Mouse (Mus musculus): Measurements from ENCODE around the gene Kcnj12. TPM values are rescaled to one million over a fixed set of nuclear protein-coding genes. Genes with fewer than 3 reads are reported as not detected.

Gene Kcnj12
- polyA plus RNA-seq, 1 experiment = not detected

DNA sequence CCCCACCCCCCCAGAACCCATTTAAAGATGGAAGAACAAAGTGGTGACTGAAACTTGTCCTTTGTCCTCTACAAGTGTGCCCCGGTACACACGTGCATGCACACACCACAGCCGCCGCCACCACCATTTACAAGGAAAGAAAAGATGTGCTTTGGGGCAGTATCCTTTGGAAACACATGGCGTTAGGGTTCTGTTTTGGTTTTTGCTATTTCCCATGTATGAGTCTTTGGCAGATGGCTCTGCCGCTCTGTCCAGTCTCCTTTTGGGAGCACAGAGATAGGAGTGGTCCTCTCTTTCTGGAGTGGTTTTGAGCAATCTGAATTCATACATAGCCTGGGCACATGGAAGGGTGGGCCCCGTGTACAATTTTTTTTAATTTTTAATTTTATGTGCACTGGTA, 8.8 kb downstream of the Kcnj12 start:
- H3K27me3 ChIP-seq (replicated peaks) = peaks cover 60% of the 10 kb centered on the region
- H3K4me3 ChIP-seq (replicated peaks) = no peak overlapping the region
- peaks cover 6% of the 10 kb centered on the region for H3K4me1 ChIP-seq
- TF ChIP-seq GATA1 (IDR thresholded peaks at IDR 0.05; ENCODE audit: borderline replicate concordance, low read length) (no peak), FLI1 (IDR thresholded peaks at IDR 0.05; ENCODE audit: low read length) (no peak)
- H3K9me3 ChIP-seq = no peaks in the 10 kb centered on the region
- H3K36me3 ChIP-seq (replicated peaks; ENCODE audit: low read length) = no peaks in the 10 kb centered on the region

DNA sequence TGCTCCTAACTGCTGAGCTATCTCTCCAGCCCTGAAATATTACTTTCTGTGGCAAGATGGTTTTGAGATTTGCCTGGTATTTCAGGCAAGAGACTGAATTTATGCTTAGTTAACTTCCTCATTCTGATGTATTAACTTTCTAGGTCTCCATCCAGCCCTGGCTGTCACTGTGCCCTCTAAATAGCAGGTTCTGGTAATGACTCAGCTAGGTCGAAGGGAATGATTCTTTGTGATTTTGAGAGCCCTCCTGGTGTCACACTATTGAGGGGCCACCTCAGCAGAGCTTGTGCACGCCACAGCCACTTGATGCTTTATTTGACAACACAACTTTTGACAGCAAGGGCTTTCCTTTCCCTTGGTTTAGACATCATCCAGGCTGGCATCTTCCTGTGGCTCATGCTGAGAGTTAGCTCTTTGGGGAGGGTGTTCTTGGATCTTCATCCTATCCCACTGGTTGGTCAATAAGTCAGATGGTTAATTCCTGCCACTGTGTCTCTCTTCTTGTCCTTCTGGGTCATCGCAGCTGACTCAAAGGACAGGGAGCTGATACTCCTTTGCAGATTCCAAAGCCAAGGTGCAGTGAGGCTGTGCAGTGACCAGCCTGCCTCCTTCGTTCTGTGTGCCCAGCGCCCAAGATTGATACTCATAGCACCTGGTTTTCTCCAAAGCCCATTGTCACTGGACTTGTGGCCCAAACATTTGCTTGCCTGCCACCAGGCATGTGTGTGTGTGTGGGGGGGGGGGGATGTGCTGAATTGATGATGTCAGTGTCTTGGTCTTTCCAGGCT, 9.5 kb downstream of the Kcnj12 start:
- Histone ChIP-seq H3K9me3 (no peaks in the 10 kb centered on the region), H3K36me3 (replicated peaks; ENCODE audit: low read length) (no peaks in the 10 kb centered on the region), H3K27me3 (replicated peaks) (peaks cover 53% of the 10 kb centered on the region), H3K4me3 (replicated peaks) (no peak overlapping the region), H3K4me1 (peaks cover 6% of the 10 kb centered on the region)
- no peak for TF ChIP-seq FLI1 (IDR thresholded peaks at IDR 0.05; ENCODE audit: low read length)
- TF ChIP-seq GATA1 (IDR thresholded peaks at IDR 0.05; ENCODE audit: borderline replicate concordance, low read length) = no peak

DNA sequence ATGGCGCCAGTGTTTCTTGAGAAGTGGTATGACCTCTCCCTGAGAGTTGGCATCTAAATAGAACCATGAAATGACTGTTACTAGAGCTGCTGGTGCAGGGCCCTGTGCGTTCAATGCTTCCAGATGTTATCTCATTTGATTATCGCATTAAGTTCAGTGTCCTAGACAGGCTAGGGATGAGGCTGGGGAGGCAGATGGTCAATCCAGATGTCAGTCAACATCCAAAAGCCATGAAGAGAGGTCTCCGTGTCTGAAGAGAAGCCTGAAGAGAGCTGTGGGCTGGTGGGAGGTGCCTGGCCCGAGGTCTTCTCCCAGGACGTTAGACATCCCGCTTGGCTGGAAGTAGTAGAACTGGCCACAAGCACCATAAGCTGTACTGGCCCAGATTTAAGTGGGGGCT, 10.1 kb downstream of the Kcnj12 start:
- Histone ChIP-seq H3K4me1 (peaks cover 6% of the 10 kb centered on the region), H3K36me3 (replicated peaks; ENCODE audit: low read length) (no peaks in the 10 kb centered on the region), H3K9me3 (no peaks in the 10 kb centered on the region), H3K27me3 (replicated peaks) (peaks cover 47% of the 10 kb centered on the region), H3K4me3 (replicated peaks) (no peak overlapping the region)
- no peak for TF ChIP-seq FLI1 (IDR thresholded peaks at IDR 0.05; ENCODE audit: low read length)

DNA sequence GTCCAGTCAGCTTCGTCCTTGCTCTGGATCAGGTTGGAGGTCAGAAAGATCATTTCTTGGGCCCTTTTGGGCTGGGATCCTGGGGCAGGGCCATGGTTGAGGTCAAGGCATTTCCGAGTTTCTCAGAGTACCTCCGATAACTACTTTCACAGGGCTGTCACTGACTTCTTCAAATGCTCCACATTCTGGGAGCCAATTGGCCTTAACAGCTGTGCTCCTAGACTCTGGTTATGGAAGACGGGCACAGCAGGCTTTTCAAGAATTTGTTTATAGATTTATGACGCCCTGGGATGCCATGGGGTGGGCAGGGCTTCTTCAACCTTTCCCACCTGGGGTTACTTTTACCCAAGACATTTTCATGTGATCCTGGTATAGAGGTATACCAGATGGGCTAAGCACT, 10.8 kb downstream of the Kcnj12 start:
- H3K9me3 ChIP-seq = no peaks in the 10 kb centered on the region
- H3K27me3 ChIP-seq (replicated peaks) = peaks cover 46% of the 10 kb centered on the region
- no peak overlapping the region for H3K4me3 ChIP-seq (replicated peaks)
- no peak for TF ChIP-seq GATA1 (IDR thresholded peaks at IDR 0.05; ENCODE audit: borderline replicate concordance, low read length)
- peaks cover 6% of the 10 kb centered on the region for H3K4me1 ChIP-seq
- H3K36me3 ChIP-seq (replicated peaks; ENCODE audit: low read length) = no peaks in the 10 kb centered on the region

DNA sequence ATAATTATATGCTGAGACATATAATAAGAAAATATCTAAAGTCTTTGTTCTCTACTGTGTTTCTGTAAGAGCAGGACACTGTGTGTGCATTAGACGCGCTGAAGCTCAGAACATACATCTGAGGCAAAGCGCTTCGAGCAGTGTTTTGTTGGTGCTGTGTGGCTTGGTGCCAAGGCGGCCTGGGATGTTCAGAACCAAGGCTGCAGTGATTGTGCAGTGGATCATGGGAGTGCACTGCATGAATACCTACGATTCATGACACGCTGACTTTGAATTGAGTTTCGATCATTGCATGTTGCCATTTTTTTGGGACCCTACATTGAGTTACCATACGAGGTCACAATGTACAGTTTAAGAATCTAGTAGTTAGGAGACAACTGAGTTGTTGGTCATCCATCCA, 14.3 kb downstream of the Kcnj12 start:
- no peaks in the 10 kb centered on the region for H3K4me1 ChIP-seq
- no peak overlapping the region for H3K4me3 ChIP-seq (replicated peaks)
- peaks cover 49% of the 10 kb centered on the region for H3K27me3 ChIP-seq (replicated peaks)
- TF ChIP-seq GATA1 (IDR thresholded peaks at IDR 0.05; ENCODE audit: borderline replicate concordance, low read length) = no peak
- TF ChIP-seq FLI1 (IDR thresholded peaks at IDR 0.05; ENCODE audit: low read length) = no peak
- no peaks in the 10 kb centered on the region for H3K9me3 ChIP-seq
- no peaks in the 10 kb centered on the region for H3K36me3 ChIP-seq (replicated peaks; ENCODE audit: low read length)

DNA sequence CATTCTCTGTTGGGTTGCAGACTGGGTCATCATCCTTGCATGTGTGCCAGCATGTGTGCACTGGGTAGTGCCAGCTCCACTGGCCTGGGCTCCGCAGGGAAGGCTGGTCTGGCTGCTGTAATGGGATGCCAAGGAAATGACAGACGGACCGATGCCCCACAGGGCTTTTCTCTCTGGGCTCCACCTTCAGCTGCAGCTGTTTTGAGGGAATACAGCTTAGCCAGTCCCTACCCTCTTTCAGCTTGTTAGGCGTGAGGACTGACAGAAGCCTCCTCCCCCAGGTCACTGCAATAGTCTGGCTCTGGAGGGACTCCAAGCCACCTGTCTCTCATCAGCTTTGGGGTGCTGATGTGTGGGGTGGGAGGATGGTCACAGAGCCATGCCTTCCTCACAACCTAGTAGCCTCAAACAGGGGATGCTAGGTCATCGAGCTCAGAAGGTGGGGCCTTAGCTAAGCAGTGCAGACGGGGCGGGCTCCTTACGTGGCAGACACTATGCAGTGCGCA, 16.0 kb downstream of the Kcnj12 start:
- H3K27me3 ChIP-seq (replicated peaks) = peaks cover 49% of the 10 kb centered on the region
- H3K4me1 ChIP-seq = peaks cover 10% of the 10 kb centered on the region
- TF ChIP-seq GATA1 (IDR thresholded peaks at IDR 0.05; ENCODE audit: borderline replicate concordance, low read length) (no peak), FLI1 (IDR thresholded peaks at IDR 0.05; ENCODE audit: low read length) (no peak)
- no peaks in the 10 kb centered on the region for H3K36me3 ChIP-seq (replicated peaks; ENCODE audit: low read length)
- H3K4me3 ChIP-seq (replicated peaks) = no peak overlapping the region
- H3K9me3 ChIP-seq = no peaks in the 10 kb centered on the region

DNA sequence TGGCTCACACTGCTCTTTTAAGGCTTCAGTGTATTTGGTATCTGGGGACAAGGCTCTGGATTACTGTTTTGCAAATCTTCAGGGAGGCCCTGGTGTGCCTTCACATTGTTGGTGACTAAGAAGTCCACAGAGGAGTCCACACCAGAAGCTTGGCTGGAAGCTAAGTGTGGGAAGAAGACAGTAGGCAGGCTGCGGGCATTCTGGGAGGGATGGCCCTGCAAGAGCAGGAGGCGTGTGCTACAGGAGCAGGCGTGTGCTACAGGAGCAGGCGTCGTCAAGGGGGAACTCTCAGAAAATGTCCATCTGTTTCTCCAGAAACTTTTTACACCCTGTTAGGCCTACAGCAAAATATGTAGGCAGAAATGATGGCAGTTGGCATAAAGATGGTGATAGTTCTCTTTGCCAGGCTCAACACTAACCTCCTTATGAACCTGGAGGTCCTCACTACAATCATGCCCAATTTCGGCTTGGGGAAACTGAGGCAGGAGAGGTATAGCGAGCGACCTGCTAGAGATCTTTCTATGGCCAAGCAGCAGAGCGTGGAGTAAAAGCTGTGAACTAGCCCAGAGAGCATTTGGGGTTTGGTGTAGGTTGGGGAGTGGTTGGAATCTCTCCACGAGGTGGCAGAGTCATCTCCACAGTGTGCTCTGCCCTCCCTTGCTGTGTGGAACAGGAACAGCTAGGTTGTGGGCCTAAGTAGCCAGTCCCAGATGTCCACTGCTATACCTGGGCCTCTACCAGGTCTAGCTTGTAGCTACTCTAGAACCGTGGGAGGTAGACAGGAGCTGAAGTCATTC, 18.7 kb downstream of the Kcnj12 start:
- Histone ChIP-seq H3K4me3 (replicated peaks) (no peak overlapping the region), H3K4me1 (peaks cover 21% of the 10 kb centered on the region), H3K27me3 (replicated peaks) (peaks cover 73% of the 10 kb centered on the region), H3K9me3 (no peaks in the 10 kb centered on the region), H3K36me3 (replicated peaks; ENCODE audit: low read length) (no peaks in the 10 kb centered on the region)
- TF ChIP-seq FLI1 (IDR thresholded peaks at IDR 0.05; ENCODE audit: low read length) = no peak
- no peak for TF ChIP-seq GATA1 (IDR thresholded peaks at IDR 0.05; ENCODE audit: borderline replicate concordance, low read length)

DNA sequence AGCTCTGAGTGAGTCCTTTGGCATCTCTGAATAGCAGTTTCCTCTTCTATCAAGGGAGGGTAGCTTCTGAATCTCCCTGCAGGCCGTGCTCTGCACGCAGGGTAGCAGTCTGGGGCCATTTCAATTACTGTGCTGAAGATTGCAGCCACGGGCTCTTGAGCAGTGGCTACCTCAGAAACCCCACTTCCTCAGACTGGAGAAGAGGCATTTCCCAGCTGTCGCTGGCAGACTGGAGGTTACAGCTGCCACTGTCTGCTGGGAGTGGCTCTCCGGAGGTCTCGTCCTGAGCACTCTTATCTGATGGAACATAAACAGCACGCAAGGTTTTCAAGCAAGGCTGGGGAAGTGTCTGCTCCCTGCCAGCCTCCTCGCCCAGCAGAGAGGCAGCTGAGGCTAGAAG, 20.2 kb downstream of the Kcnj12 start:
- Histone ChIP-seq H3K4me1 (peaks cover 25% of the 10 kb centered on the region), H3K9me3 (no peaks in the 10 kb centered on the region), H3K36me3 (replicated peaks; ENCODE audit: low read length) (no peaks in the 10 kb centered on the region), H3K4me3 (replicated peaks) (peak overlapping the region; percentile 6), H3K27me3 (replicated peaks) (peaks cover 88% of the 10 kb centered on the region)
- no peak for TF ChIP-seq FLI1 (IDR thresholded peaks at IDR 0.05; ENCODE audit: low read length)
- TF ChIP-seq GATA1 (IDR thresholded peaks at IDR 0.05; ENCODE audit: borderline replicate concordance, low read length) = no peak

DNA sequence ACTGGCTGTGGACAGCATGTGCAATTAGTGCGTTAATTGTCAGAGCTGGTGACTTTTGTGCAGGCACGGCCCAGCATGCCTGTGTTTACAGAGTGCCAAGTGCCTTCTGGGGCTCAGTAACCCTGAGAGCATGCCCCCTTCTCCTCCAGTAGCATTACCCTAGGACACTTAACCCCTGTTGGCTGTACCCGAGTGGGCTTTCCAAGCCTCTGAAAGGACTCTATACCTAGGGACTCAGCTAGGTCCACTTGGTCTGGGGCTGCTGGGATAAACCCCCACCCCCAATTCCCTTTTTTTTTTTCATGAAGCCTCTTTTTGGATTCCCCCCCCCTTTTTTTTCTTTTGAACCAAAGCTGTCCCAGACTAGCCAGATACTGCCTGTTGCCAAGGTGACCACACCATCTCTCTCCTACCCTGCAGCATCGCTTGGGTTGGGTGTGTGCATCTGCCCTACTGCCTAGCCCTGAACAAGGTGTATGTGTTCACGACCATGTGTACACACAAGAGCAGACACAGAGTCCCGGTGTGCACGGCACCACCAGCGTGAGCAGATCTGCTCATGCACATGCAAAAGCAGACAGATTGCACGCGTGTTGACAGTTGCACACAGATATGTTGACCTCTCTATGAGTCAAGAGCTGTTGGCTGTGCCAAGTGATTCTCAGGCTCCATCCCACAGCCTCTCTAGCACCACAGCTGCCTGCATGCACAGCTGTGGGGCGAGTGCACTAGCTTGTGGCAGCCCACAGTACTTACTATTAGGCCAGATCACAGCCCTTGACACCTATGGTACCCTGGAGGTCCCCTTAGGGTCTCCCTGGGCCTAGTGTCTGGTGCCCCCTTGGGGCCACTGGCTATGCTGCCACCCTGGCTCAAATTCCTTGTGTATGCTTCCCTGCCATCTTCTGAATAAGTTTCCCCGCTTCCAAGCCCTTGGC, 21.0 kb downstream of the Kcnj12 start:
- H3K4me3 ChIP-seq (replicated peaks) = peak overlapping the region; percentile 53

More for the DNA sequence above, 21.0 kb downstream of the Kcnj12 start:
- no peaks in the 10 kb centered on the region; the same call in 1 of the 2 replicates for H3K9me3 ChIP-seq
- peaks cover 85% of the 10 kb centered on the region for H3K27me3 ChIP-seq (replicated peaks)
- H3K4me1 ChIP-seq = peaks cover 25% of the 10 kb centered on the region
- H3K36me3 ChIP-seq (replicated peaks; ENCODE audit: low read length) = no peaks in the 10 kb centered on the region
- TF ChIP-seq GATA1 (IDR thresholded peaks at IDR 0.05; ENCODE audit: borderline replicate concordance, low read length) (no peak), FLI1 (IDR thresholded peaks at IDR 0.05; ENCODE audit: low read length) (no peak)
